Mouse (Mus musculus) megakaryocyte, adult 5-6 weeks (primary cell): ENCODE results near the gene Fam229b. TPM values are rescaled to one million over a fixed set of nuclear protein-coding genes. Genes with fewer than 3 reads are reported as not detected.

Source experiments
- ATAC-seq: 2 replicates; pipeline ENCODE4 v1.8.0; 2016; ENCODE audit warnings: mild to moderate bottlenecking, inconsistent platforms; ENCODE audit not compliant: poor library complexity, severe bottlenecking
- total RNA-seq, 2 experiments: library from RNA; stranded (forward) in 1 of 2; stranded (reverse) in 1 of 2; fragments of 153-499, 151-499 nt in 1 of 2; fragments of 221-1000, 200-1000 nt in 1 of 2; gene quantifications; 2 replicates each; pipeline versions ENCODE4 v1.2.3 to v1.2.4; 2015 to 2017

Fam229b gene
- total RNA-seq (2015): 0.57 and 1.9 TPM in 2 replicates
- not detected in 2 replicates for total RNA-seq (2017)

DNA sequence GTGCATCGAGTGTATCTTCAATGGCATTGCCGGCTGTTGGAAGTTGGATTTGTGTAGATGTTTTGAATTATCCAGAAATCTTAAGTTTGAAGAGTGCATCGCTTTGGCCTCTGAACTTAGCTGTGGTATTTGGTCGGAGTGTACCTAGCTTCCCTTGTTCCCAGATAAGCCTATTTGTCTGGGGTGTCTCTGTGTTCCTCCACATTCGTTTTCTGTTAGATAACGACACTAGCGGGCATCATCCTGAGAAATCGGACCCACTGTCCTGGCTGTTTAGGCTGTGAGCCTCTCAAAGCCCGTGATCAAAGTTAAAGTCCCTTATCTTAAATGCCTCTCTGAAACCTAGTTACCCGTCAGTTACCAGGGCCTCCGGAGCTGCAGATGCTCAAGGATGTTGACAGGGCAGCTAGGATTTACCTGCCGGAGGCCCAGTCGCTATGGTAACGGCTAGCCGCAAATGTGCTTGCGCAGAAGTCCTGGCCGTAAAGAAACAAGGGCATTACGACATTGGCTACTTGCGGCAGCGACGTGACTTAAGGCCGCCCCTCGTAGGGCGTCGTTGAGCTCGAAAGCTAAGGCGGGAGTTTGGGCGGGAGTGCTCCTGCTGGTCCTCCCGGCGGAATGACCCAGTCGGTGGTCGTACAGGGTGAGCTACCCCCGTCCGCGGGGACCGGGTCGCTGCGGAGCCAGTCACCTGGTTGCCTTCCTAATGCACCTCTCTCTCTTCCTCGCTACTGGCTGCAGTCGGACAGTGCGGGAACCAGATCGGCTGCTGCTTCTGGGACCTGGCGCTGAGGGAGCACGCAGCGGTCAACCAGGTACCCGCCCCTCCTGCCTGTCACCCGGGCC lies at the start of gene Fam229b, which contains the start of gene Tube1:
Gene Fam229b (minus strand): TSS at position 453 of the 849 bp plus-strand sequence.
Gene Tube1 (plus strand): TSS at position 515 of the 849 bp plus-strand sequence.
- peak; percentile 99 for ATAC-seq

GRCm38 (mm10) chr10:39176981-39177380 lies 43.3 kb upstream of the Fam229b start:
- no peak for ATAC-seq

GRCm38 (mm10) chr10:39173077-39173476 lies 39.4 kb upstream of the Fam229b start:
- no peak for ATAC-seq

DNA sequence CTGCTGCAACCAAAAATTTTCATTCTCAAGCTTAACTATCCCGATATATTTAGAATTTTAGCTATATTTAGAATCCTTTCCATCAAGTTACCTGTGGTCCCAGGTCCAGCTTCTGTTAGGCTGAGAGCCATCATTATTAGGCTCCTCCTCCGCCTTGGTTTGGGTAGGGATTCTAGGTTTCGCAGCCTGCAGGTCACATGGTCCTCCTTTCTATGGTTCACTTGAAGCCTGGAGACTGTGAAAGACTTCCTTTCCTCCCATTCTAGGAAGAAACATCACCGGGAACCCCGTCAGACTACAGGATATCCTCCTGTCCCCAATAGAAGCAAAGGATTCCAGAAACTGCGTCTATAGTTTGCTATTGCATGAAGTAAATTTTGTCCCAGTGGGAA lies 38.8 kb upstream of the Fam229b start:
- ATAC-seq: no peak

DNA sequence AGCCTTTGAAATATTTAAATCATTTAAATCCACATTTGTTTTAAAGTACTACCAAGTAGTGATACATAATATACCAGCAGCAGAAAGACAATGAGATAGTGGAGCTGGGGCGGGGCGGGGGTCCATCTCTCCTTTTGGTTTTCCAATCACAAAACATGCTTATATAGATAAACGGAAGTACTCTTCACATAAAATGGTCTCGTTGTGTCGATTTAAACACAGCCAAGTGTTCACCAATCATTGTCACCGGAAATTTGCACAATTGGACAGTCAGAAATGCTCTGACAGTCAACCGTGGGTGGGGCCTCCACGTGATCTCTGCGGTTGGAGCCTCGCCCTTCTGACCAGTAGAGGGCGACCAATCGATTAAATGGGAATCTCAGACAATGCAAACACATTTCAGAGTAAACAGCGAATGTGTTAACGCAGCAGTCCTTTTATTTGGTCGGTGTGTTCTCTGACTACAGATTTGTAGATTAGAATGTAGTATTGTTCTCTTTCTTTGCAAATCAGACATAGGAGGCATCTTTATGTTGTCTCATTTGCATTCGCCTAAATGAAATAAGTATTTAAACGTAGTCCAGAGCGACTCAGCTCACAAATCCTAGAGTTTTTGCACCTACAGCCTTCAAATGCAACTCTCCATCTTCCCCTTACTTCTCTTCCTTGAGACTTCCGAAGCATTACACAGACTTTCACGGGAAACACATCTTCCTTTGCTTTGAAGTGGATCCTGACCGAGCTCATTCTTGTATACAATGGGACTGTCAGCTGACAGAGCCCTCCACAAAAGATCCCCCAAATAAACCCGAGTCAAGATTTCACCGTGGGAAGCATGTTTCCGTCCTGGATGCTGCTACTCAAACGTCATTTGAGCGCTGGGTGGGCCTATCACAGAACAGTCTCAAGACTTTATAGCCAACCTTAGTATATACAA lies 38.2 kb upstream of the Fam229b start:
- peak; percentile 81 for ATAC-seq

DNA sequence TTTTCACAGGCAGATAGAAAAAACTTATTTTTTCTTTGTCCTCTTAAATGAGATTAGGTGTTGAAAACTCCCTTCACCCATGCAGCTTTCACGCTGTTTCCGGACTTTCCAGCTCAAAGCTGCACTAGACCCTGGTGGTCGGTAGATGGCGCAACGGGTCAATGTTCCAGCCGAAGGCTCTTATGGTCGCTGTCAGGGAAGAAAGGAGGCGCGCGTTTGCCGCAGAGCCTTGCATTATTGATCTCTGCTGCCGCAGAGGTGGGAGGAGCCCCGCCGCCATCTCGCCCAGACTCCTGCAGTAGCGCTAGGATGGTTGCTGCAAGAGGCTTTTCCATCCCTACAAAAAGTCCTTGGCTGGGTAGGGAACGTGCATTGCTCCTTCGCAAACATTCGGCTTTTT lies 37.4 kb upstream of the Fam229b start:
- ATAC-seq: peak; percentile 88

GRCm38 (mm10) chr10:39170706-39171105 lies 37.0 kb upstream of the Fam229b start:
- ATAC-seq: peak; percentile 16

GRCm38 (mm10) chr10:39170181-39170580 lies 36.5 kb upstream of the Fam229b start:
- peak; percentile 27; the same call in 1 of the 2 replicates for ATAC-seq

GRCm38 (mm10) chr10:39169642-39170041 lies 35.9 kb upstream of the Fam229b start:
- ATAC-seq: no peak

GRCm38 (mm10) chr10:39167611-39168010 lies 33.9 kb upstream of the Fam229b start:
- ATAC-seq: no peak

GRCm38 (mm10) chr10:39165632-39166115 lies 32.0 kb upstream of the Fam229b start:
- no peak for ATAC-seq

DNA sequence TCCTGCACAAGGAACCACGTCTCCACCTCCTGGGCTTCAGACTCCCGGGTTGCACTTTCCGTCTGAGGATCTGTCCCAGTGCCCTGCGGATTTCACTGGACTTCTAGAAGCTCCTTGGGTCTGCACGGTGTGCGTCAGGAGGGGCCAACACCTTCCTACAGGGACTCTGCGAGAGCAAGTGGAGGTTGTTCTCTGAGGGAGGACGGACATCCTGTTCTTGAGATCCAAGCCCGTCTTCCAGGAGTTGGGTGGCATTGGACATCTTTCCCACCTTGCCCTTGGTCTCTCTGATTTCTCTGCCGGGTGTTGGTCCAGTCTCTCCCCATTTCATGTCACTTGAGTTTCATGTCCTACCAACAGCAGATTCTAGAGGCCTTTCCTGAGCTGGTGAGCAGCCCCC lies 30.0 kb upstream of the Fam229b start, which contains the start of gene Ccn6:
Gene Ccn6 (minus strand): TSS at position 101 of the 400 bp plus-strand sequence.
- ATAC-seq: no peak

GRCm38 (mm10) chr10:39162666-39163484 lies 29.2 kb upstream of the Fam229b start:
- peak; percentile 33; the same call in 1 of the 2 replicates for ATAC-seq

- peak; percentile 51 for ATAC-seq
Observed at GRCm38 (mm10) chr10:39161406-39161805, 27.7 kb upstream of the Fam229b start.

DNA sequence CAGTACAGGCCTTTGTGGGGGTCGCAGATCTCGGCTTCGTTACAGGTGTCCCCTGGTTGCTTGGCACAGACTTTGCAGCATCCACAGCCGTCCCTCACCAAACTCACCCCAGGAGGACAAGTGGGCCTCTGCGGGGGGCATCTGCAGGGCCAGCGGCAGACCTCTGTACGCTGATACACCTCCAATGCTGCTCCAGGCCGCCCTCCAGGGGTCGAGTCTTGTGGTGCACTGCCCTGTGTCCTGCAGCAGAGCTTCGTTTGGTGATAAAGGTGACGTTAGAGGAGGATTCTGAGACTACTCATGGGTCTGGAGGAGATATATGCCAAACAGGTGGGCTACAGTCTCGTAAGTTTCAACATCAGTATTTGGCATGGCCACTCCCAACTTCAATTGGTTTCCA lies 24.6 kb upstream of the Fam229b start:
- ATAC-seq: no peak

DNA sequence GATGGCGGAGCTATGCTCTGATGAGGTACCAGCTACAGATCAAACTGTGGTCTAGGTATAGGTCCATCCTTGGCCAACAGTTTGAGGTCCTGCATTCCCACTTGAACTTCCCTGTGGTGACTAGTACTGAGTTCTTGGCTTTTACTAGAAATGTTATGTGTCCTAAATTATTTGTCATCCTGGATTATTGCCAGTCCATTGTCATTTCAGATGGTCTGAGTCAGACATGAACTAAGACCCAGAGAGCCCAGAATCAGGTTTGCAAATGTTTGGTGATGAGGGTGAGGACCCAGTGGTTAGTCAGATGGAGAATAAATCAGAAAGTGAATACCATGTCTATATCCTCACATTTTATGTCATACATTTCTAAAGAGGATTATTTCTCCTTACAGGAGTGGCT lies 23.6 kb upstream of the Fam229b start:
- ATAC-seq: no peak

- no peak for ATAC-seq
Observed at GRCm38 (mm10) chr10:39156719-39157118, 23.0 kb upstream of the Fam229b start.

- no peak for ATAC-seq
Observed at GRCm38 (mm10) chr10:39142216-39142615, 8.5 kb upstream of the Fam229b start.

DNA sequence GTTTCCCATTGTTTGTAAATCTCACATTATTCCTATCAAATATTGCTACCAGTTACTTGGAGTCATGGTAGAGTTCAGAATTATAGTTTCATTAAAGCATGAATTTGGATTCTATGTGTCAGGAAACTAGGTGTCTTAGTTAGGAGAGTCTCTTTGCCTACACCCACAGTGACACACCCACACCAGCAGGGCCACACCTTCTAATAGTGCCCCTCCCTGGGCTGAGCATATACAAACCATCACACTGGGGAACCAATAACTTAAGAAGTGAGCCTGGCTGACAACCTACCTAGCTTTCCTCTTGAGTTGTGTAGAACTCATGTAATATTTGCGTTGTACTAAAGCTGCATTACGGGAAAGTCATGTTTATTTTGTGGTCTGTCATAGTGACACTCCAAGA lies 7.7 kb upstream of the Fam229b start:
- ATAC-seq: no peak

DNA sequence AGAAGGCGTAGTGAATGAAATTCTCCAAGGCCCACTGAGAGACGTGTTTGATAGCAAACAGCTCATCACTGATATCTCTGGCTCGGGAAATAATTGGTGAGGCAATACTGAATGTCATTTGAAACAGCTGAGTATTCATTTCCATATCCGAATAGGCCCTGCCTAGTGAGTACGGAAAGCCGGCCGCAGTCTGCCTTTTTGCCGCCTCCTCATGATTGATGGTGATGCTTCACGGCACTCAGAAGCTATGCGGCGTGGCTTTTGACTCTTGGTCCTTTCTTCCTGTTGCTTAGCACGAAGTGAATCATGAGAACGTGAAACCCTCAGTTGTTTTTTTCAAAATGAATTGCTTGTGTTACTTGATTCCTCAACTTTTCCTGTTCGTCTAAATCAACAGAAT lies 7.1 kb upstream of the Fam229b start:
- ATAC-seq: no peak
